ENCODE assay signal across 13 mouse cellular contexts in the genomic region with DNA sequence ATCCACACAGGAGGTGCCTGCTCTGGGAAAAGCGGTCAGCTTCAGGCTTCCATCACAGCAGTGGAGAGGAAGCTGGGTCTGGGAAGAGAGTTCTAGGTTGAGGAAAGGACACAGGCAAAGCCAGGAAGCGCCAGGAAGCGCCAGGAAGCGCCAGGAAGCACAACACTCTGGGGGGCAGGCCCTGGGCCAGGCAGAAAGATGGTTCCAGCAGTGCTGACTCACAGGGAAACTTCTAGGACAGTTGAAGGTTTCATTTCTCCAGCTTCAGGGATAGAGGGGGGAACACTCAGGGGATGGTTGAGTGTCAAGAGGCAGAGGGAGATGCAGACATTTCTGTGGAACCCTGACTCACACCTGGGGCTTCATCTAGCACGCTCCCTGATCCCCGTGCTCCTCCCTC. TPM values are rescaled to one million over a fixed set of nuclear protein-coding genes. Genes with fewer than 3 reads are reported as not detected.
DNase-seq lines count a peak whose midpoint lies in the region; ATAC-seq and TF ChIP-seq lines count a peak whose summit lies in the region.
"Had no signal": no experiment of that assay in that cellular context is flagged by ENCODE, and none has a peak within 500 bp of the region (broad histone marks: within the 10 kb centered on the region; RNA-seq: fewer than 3 reads in every experiment).

No protein-coding gene starts in this region.

- no peak overlapping the region for H3K4me3 ChIP-seq in lung, embryonic 16.5 days (ENCODE audit: low read length)
- H3K4me3 ChIP-seq in stomach, embryonic 16.5 days (replicated peaks; ENCODE audit: low read length): no peak overlapping the region
- no peak overlapping the region for H3K4me3 ChIP-seq in thymus, adult 2 months (ENCODE audit: control insufficient read depth, insufficient read depth, low read length)

- 66% methylated on average over 6 of the region's 6 CpGs for WGBS in lung, embryonic 16.5 days
- 76% methylated on average over 6 of the region's 6 CpGs for WGBS in stomach, embryonic 16.5 days
- 84% methylated on average over 6 of the region's 6 CpGs for WGBS in thymus, adult 2 months

- peaks cover 33% of the 10 kb centered on the region for H3K4me1 ChIP-seq in lung, embryonic 16.5 days (replicated peaks; ENCODE audit: control insufficient read depth, insufficient read depth, low read length)
- peaks cover 30% of the 10 kb centered on the region for H3K4me1 ChIP-seq in stomach, embryonic 16.5 days (ENCODE audit: control insufficient read depth, insufficient read depth, low read length)
- H3K4me1 ChIP-seq in thymus, adult 2 months (replicated peaks; ENCODE audit: control insufficient read depth, insufficient read depth, low read length): peaks cover 9% of the 10 kb centered on the region

- H3K9ac ChIP-seq in lung, embryonic 16.5 days (ENCODE audit: low read length): no peak overlapping the region
- H3K9ac ChIP-seq in stomach, embryonic 16.5 days (ENCODE audit: low read length): no peak overlapping the region
- H3K9ac ChIP-seq: liver, embryonic 14.5 days had no signal

- ATAC-seq in lung, embryonic 16.5 days (ENCODE audit: low read depth): no peak
- no peak for ATAC-seq in stomach, embryonic 16.5 days (ENCODE audit: insufficient read depth, low FRiP score)
- no peak for ATAC-seq in activated CD4-positive, CD25-positive, alpha-beta regulatory T cell, adult 4 months
- ATAC-seq: CD4-positive, CD25-positive, alpha-beta regulatory T cell, adult 4 months had no signal

- no peaks in the 10 kb centered on the region for H3K36me3 ChIP-seq in lung, embryonic 16.5 days (ENCODE audit: control insufficient read depth, insufficient read depth, low read length)
- H3K36me3 ChIP-seq in stomach, embryonic 16.5 days (ENCODE audit: control insufficient read depth, insufficient read depth, low read length): no peaks in the 10 kb centered on the region
- no peaks in the 10 kb centered on the region for H3K36me3 ChIP-seq in thymus, adult 2 months (ENCODE audit: control insufficient read depth, insufficient read depth, low read length)

- no peak for TF ChIP-seq CTCF in thymus, adult 2 months (IDR thresholded peaks at IDR 0.05; ENCODE audit: borderline replicate concordance, control insufficient read depth, extremely low read depth, insufficient read depth, low read length, poor library complexity)

- H3K27me3 ChIP-seq in lung, embryonic 16.5 days (ENCODE audit: control insufficient read depth, insufficient read depth, low read depth, low read length): no peaks in the 10 kb centered on the region
- no peaks in the 10 kb centered on the region for H3K27me3 ChIP-seq in stomach, embryonic 16.5 days (ENCODE audit: control insufficient read depth, insufficient read depth, low read length)
- no peaks in the 10 kb centered on the region for H3K27me3 ChIP-seq in thymus, adult 2 months (ENCODE audit: control insufficient read depth, insufficient read depth, low read length)

- no peaks in the 10 kb centered on the region for H3K9me3 ChIP-seq in lung, embryonic 16.5 days (ENCODE audit: control insufficient read depth, low read length)
- H3K9me3 ChIP-seq in stomach, embryonic 16.5 days (replicated peaks; ENCODE audit: control insufficient read depth, low read length): no peaks in the 10 kb centered on the region

- peak; percentile 26 to 28 for DNase-seq in cerebellum, postnatal 36 days
- DNase-seq in cerebellum, adult 9-10 months: no peak
- DNase-seq in lung, postnatal 25 days (ENCODE audit: low spot score): no peak
- DNase-seq in heart, postnatal 14 days: peak; percentile 52 to 65
- DNase-seq in thymus, adult 2 months: no peak
- DNase-seq: layer of hippocampus, postnatal 36 days; retina, postnatal 1 day had no signal

- H3K27ac ChIP-seq in lung, embryonic 16.5 days (ENCODE audit: low read length): peak overlapping the region; percentile 70
- H3K27ac ChIP-seq in stomach, embryonic 16.5 days (ENCODE audit: low read length): peak overlapping the region; percentile 28; the same call in 1 of the 2 replicates
- H3K27ac ChIP-seq in thymus, adult 2 months (ENCODE audit: control insufficient read depth, insufficient read depth, low read length): no peak overlapping the region
- H3K27ac ChIP-seq: liver, embryonic 14.5 days had no signal

- no peak for TF ChIP-seq POLR2A in thymus, adult 2 months (IDR thresholded peaks at IDR 0.05; ENCODE audit: control insufficient read depth, extremely low read depth, insufficient read depth, low read length, poor library complexity)

- intact Hi-C loops in heart, postnatal 14 days (cut with DNase I): no loop called here

- no peak overlapping the region for H3K4me2 ChIP-seq in lung, embryonic 16.5 days (ENCODE audit: low read depth, low read length)
- H3K4me2 ChIP-seq in stomach, embryonic 16.5 days (ENCODE audit: low read depth, low read length): no peak overlapping the region

RNA-seq across cellular contexts. Expression of a gene that starts 36.2 kb away (rescaled TPM):
- not detected in 2 replicates for polyA plus RNA-seq in lung, embryonic 16.5 days (2015; fragmentation: Nextera tagmentation; extraction: Ambion mirVana)
- under 1 TPM in 1 of 2 experiments, not detected in 1; 0.60 TPM for total RNA-seq in heart, postnatal 14 days (2021)
- polyA plus RNA-seq in stomach, embryonic 16.5 days (2015; fragmentation: Nextera tagmentation; extraction: Ambion mirVana): not detected in 2 replicates
- polyA plus RNA-seq in activated CD4-positive, CD25-positive, alpha-beta regulatory T cell, adult 4 months (2017; shearing (Covaris generic)): not detected
- not detected in 2 replicates for polyA plus RNA-seq in thymus, adult 2 months (2012; rRNA removed)
- total RNA-seq: hematopoietic stem cell, adult 5-6 weeks; layer of hippocampus, postnatal 36 days had no signal
- polyA plus RNA-seq: CD4-positive, CD25-positive, alpha-beta regulatory T cell, adult 4 months; liver, embryonic 14.5 days had no signal

Comparison
In these comparisons a context has a peak if more than half of its experiments do, and no peak if none do; other contexts are left out.
1. DNase-seq: peak in cerebellum, postnatal 36 days (2 of 2) and heart, postnatal 14 days (2 of 2); none in cerebellum, adult 9-10 months (single experiment), lung, postnatal 25 days (single experiment) and thymus, adult 2 months (single experiment).